Mouse (Mus musculus): ENCODE data around the gene Ube2i. TPM values are rescaled to one million over a fixed set of nuclear protein-coding genes. Genes with fewer than 3 reads are reported as not detected.

Ube2i gene
- polyA plus RNA-seq, 1 experiment from 2014 or later = 621 TPM

DNA sequence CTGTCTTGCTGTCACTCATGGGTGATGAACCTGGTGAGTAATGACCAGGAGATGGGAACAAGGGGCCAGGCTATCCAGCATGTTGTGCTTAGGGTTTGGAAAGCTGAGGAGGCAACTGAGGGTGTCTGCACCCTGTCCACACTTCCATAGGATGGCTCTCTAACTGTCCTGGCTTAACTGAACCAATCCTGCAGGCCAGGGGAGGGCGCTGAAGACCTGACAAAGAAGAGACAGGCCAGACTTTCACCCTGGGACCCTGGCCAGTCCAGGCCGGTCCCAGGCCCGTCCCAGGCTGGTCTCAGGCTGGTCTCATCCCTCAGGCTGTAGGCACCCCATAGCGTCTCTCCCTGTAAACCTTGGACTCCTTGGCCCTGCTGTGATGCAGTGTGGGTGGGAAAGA is 16.0 kb upstream of the Ube2i start:
- WGBS = 32% methylated on average over 4 of the region's 4 CpGs
- 0 out of 2 replicates have a peak overlapping the region, but pooled peaks have one; percentile 18 for H3K9ac ChIP-seq (ENCODE audit: low read depth, low read length)

DNA sequence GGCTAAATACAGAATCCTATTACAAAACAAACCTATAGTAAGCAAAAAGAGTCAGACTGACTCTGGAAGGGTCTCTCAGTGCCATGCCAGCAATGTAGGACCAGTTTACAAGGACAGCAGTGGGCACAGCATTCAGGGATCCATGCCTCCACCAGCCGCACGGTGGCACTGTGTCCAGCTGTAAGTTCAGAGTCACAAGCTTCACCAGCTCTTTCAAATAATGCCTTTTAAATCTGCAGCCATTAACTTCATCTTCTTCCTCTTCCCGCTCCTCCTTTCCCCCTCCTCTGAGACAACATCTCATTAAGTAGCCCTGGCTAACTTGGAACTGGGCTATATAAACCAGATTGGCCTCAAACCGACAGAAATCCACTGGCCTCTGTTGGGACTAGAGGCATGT is 14.4 kb upstream of the Ube2i start:
- H3K27ac ChIP-seq (ENCODE audit: low read depth, low read length) = no peak overlapping the region
- no peak overlapping the region for H3K4me2 ChIP-seq
- no peak overlapping the region for H3K4me3 ChIP-seq (ENCODE audit: low read depth, low read length)
- H3K9ac ChIP-seq (ENCODE audit: low read depth, low read length) = no peak overlapping the region
- no peaks in the 10 kb centered on the region for H3K36me3 ChIP-seq (ENCODE audit: control insufficient read depth, insufficient read depth, low read length)
- ATAC-seq (replicated peaks; ENCODE audit: low FRiP score) = no peak
- H3K9me3 ChIP-seq (ENCODE audit: control insufficient read depth, low read length) = no peaks in the 10 kb centered on the region
- 19% methylated on average over 4 of the region's 4 CpGs for WGBS
- no peaks in the 10 kb centered on the region for H3K4me1 ChIP-seq (replicated peaks; ENCODE audit: control insufficient read depth, insufficient read depth, low read length)
- DNase-seq (ENCODE audit: low spot score) = no peak
- no peaks in the 10 kb centered on the region for H3K27me3 ChIP-seq (replicated peaks; ENCODE audit: control insufficient read depth, insufficient read depth, low read length)

More for the DNA sequence above, 16.0 kb upstream of the Ube2i start:
- Histone ChIP-seq H3K9me3 (ENCODE audit: control insufficient read depth, low read length) (no peaks in the 10 kb centered on the region), H3K4me1 (replicated peaks; ENCODE audit: control insufficient read depth, insufficient read depth, low read length) (no peaks in the 10 kb centered on the region), H3K4me3 (ENCODE audit: low read depth, low read length) (no peak overlapping the region), H3K36me3 (ENCODE audit: control insufficient read depth, insufficient read depth, low read length) (no peaks in the 10 kb centered on the region), H3K27ac (ENCODE audit: low read depth, low read length) (no peak overlapping the region), H3K4me2 (no peak overlapping the region), H3K27me3 (replicated peaks; ENCODE audit: control insufficient read depth, insufficient read depth, low read length) (no peaks in the 10 kb centered on the region)
- ATAC-seq (replicated peaks; ENCODE audit: low FRiP score) = no peak
- no peak for DNase-seq (ENCODE audit: low spot score)

DNA sequence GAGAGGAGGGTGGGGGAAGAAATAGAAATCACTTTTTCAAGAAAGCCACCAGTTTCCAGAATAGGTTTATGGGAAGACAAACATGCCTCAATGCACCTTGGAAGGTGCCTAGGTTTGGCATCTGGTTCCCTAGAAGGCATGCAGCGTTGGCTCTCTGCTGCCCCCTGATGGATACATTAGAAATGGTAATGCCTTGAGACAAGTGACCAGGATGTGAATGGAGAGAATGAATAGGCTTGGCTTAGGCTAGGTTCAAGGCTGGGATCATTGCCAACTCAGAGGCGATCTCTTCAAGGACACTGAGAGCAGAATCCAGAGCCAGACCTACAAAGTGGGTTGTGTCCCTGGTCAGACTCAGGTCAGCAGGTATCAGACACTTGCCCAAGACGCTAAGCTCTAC is 10.6 kb upstream of the Ube2i start:
- 29% methylated on average over 3 of the region's 3 CpGs for WGBS
- DNase-seq (ENCODE audit: low spot score) (no peak), ATAC-seq (replicated peaks; ENCODE audit: low FRiP score) (0 out of 2 replicates have a peak, but pooled peaks have one; percentile 39)
- Histone ChIP-seq H3K9me3 (ENCODE audit: control insufficient read depth, low read length) (no peaks in the 10 kb centered on the region), H3K9ac (ENCODE audit: low read depth, low read length) (no peak overlapping the region), H3K27ac (ENCODE audit: low read depth, low read length) (no peak overlapping the region), H3K36me3 (ENCODE audit: control insufficient read depth, insufficient read depth, low read length) (no peaks in the 10 kb centered on the region), H3K4me2 (no peak overlapping the region), H3K4me1 (replicated peaks; ENCODE audit: control insufficient read depth, insufficient read depth, low read length) (no peaks in the 10 kb centered on the region; the same call in 1 of the 2 replicates), H3K4me3 (ENCODE audit: low read depth, low read length) (no peak overlapping the region), H3K27me3 (replicated peaks; ENCODE audit: control insufficient read depth, insufficient read depth, low read length) (no peaks in the 10 kb centered on the region)

DNA sequence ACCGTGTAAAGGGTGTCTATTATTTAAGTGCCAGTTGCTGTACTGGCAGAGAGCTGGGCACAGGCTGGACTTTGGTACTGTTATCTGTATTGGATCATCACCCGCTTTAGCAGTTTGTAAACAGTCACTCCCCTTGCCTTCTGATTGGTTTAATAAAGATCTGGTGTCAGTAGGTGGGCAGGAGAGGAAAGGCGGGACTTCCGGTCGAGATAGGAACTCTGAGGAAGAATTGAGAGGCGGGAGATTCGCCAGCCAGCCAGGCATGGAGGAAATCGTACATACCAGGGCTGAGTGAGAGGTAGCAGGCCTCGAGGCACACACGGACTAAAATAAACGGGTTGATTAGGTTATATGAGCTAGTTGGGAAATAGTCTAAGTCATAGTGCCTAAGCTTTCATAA is 7.7 kb upstream of the Ube2i start:
- no peaks in the 10 kb centered on the region for H3K27me3 ChIP-seq (replicated peaks; ENCODE audit: control insufficient read depth, insufficient read depth, low read length)
- peak overlapping the region; percentile 48 for H3K4me2 ChIP-seq
- no peak overlapping the region for H3K27ac ChIP-seq (ENCODE audit: low read depth, low read length)
- WGBS = 27% methylated on average over 11 of the region's 11 CpGs
- ATAC-seq (replicated peaks; ENCODE audit: low FRiP score) (peak; percentile 67), DNase-seq (ENCODE audit: low spot score) (no peak)
- H3K9me3 ChIP-seq (ENCODE audit: control insufficient read depth, low read length) = no peaks in the 10 kb centered on the region
- H3K9ac ChIP-seq (ENCODE audit: low read depth, low read length) = no peak overlapping the region
- no peaks in the 10 kb centered on the region for H3K36me3 ChIP-seq (ENCODE audit: control insufficient read depth, insufficient read depth, low read length)
- H3K4me3 ChIP-seq (ENCODE audit: low read depth, low read length) = no peak overlapping the region
- H3K4me1 ChIP-seq (replicated peaks; ENCODE audit: control insufficient read depth, insufficient read depth, low read length) = no peaks in the 10 kb centered on the region; the same call in 1 of the 2 replicates

DNA sequence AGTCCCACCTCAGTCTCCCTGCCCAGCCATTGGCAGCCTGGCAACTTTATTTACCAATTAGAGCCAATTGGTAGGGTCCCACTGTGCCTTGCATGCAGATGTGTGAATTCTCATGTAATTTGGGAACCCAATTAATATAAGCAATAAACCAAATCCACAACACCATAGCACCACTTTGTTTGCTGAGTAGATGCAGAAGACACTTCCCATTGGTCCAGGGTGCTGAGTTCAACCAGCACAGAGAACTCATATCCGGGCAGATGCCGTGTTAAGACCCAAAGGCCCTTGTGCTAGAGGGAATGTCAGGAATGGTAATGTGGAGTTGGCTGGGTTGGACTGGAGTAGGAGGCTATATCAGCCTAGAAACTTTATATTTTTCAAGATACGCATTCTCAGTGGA is 1.4 kb upstream of the Ube2i start:
- peaks cover 22% of the 10 kb centered on the region for H3K4me1 ChIP-seq (replicated peaks; ENCODE audit: control insufficient read depth, insufficient read depth, low read length)

DNA sequence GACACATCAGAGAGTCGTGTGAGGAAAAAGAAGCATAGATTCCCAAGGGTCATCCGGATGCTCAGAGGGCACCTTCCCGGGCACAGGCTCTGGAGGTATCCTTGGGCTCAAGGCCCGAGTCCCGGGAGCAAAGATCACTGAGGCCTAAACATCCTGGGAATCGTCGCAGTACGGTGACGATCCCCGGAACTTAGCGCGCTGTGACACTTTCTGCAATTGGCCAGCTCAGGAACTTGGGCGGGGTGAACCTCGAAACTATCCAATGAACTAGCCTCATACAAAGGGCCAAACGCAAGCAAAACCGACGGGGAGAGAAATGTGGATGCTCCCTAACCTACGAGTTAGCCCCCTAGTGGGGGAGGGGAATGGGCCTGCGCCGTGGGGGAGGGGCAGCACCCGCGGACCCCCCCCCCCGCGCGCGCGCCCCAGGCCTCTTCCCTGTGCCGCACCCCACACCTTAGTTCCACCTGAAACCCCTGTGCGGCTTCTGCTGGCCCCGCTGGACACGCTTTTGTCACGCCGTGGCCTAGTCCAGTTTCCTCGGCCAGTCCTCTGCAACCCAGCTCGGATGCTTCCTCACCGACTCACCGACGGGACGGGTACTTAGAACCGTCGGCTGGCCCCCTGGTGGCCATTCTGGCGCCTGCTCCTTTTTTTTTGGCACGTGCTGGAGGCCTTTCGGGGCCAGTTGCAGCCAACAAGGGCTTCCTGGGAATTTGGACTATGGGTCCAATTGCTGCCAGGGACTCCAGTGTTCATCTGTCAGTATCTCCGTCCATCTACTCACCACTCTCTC is 518 bp downstream of the Ube2i start:
- peak overlapping the region; percentile 99 for H3K4me2 ChIP-seq
- H3K9ac ChIP-seq (ENCODE audit: low read depth, low read length) = peak overlapping the region; percentile 90
- H3K27ac ChIP-seq (ENCODE audit: low read depth, low read length) = peak overlapping the region; percentile 95
- peaks cover 13% of the 10 kb centered on the region for H3K36me3 ChIP-seq (ENCODE audit: control insufficient read depth, insufficient read depth, low read length)
- H3K4me3 ChIP-seq (ENCODE audit: low read depth, low read length) = peak overlapping the region; percentile 78
- no peaks in the 10 kb centered on the region for H3K9me3 ChIP-seq (ENCODE audit: control insufficient read depth, low read length)
- H3K27me3 ChIP-seq (replicated peaks; ENCODE audit: control insufficient read depth, insufficient read depth, low read length) = no peaks in the 10 kb centered on the region
- peaks cover 30% of the 10 kb centered on the region for H3K4me1 ChIP-seq (replicated peaks; ENCODE audit: control insufficient read depth, insufficient read depth, low read length)
- ATAC-seq (replicated peaks; ENCODE audit: low FRiP score) = peak; percentile 84
- DNase-seq (ENCODE audit: low spot score) = peak; percentile 97
- 2% methylated on average over 43 of the region's 45 CpGs for WGBS

More for the DNA sequence above, 1.4 kb upstream of the Ube2i start:
- no peak for ATAC-seq (replicated peaks; ENCODE audit: low FRiP score)
- WGBS = 93% methylated on average over 3 of the region's 3 CpGs
- Histone ChIP-seq H3K4me3 (ENCODE audit: low read depth, low read length) (no peak overlapping the region), H3K4me2 (no peak overlapping the region), H3K9ac (ENCODE audit: low read depth, low read length) (no peak overlapping the region), H3K36me3 (ENCODE audit: control insufficient read depth, insufficient read depth, low read length) (peaks cover 3% of the 10 kb centered on the region; the same call in 1 of the 2 replicates), H3K27ac (ENCODE audit: low read depth, low read length) (no peak overlapping the region), H3K27me3 (replicated peaks; ENCODE audit: control insufficient read depth, insufficient read depth, low read length) (no peaks in the 10 kb centered on the region), H3K9me3 (ENCODE audit: control insufficient read depth, low read length) (no peaks in the 10 kb centered on the region)
- no peak for DNase-seq (ENCODE audit: low spot score)

DNA sequence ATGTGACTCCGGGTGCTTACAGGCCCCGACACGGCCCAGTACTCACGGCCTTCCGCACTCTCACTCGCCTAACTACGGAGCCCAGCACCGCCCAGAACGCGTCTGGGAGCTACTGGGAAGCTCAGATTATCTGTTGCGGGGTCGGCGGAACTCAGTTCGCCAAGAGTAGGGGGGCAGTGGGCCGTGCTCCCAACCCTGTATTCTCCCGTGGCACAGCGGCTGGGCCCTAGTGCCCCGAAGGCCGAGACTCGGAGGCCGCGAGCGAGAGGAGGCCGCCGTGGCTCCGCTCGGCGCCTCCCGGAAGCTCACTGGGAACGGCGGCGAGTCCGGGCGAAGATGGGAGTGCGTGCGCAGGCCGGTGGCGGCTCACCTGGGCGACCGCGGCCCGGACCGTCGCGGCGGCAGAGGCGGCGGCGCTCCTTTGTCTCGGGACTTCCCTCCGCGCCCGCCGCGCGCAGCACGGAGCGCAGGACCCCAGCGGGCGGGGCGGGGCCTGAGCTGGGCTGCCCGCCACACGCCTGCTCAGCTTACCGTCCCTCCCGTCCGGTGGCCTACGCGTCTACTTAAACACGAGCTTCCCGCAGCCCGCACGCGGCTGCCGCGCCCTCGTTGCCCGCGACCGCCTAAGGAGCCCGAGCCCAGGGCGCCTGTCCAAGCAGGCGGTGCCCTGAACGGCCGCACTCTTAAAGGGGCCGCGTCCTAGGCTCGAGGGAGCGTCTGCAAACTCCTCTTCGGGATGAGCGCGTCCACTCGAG is 1.3 kb downstream of the Ube2i start:
- H3K27me3 ChIP-seq (replicated peaks; ENCODE audit: control insufficient read depth, insufficient read depth, low read length) = no peaks in the 10 kb centered on the region
- peak overlapping the region; percentile 90 for H3K9ac ChIP-seq (ENCODE audit: low read depth, low read length)
- peak overlapping the region; percentile 78 for H3K4me3 ChIP-seq (ENCODE audit: low read depth, low read length)
- peak overlapping the region; percentile 95 for H3K27ac ChIP-seq (ENCODE audit: low read depth, low read length)
- WGBS = under 1% methylated on average over 92 of the region's 92 CpGs
- no peaks in the 10 kb centered on the region for H3K9me3 ChIP-seq (ENCODE audit: control insufficient read depth, low read length)
- peaks cover 30% of the 10 kb centered on the region for H3K4me1 ChIP-seq (replicated peaks; ENCODE audit: control insufficient read depth, insufficient read depth, low read length)
- H3K36me3 ChIP-seq (ENCODE audit: control insufficient read depth, insufficient read depth, low read length) = peaks cover 21% of the 10 kb centered on the region
- peak; percentile 96 for DNase-seq (ENCODE audit: low spot score)
- H3K4me2 ChIP-seq = peak overlapping the region; percentile 99
- ATAC-seq (replicated peaks; ENCODE audit: low FRiP score) = peak; percentile 84

DNA sequence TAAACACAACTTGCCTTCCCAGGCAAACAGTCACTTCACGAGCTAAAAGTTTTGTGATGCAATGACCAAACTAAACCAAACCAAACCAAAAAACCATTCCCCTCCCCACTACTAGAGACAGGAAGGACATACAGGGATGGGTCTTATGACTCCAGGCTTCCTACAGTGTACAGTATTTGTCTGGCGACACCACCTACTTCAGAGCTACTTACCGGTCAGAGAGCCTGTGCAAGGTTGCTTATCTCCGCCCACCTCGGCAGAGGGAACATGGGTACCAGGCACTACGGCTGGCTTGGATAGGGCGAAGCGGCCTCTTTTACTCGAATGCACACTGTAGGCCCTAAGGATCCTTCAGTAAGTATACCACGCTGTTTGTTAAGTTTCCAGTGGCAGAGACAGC is 2.1 kb downstream of the Ube2i start:
- peaks cover 29% of the 10 kb centered on the region for H3K36me3 ChIP-seq (ENCODE audit: control insufficient read depth, insufficient read depth, low read length)
- peak overlapping the region; percentile 90 for H3K9ac ChIP-seq (ENCODE audit: low read depth, low read length)
- H3K4me1 ChIP-seq (replicated peaks; ENCODE audit: control insufficient read depth, insufficient read depth, low read length) = peaks cover 30% of the 10 kb centered on the region
- peak; percentile 48 for ATAC-seq (replicated peaks; ENCODE audit: low FRiP score)
- H3K4me3 ChIP-seq (ENCODE audit: low read depth, low read length) = peak overlapping the region; percentile 78
- no peaks in the 10 kb centered on the region for H3K27me3 ChIP-seq (replicated peaks; ENCODE audit: control insufficient read depth, insufficient read depth, low read length)
- peak overlapping the region; percentile 99 for H3K4me2 ChIP-seq
- H3K9me3 ChIP-seq (ENCODE audit: control insufficient read depth, low read length) = no peaks in the 10 kb centered on the region
- H3K27ac ChIP-seq (ENCODE audit: low read depth, low read length) = peak overlapping the region; percentile 95
- DNase-seq (ENCODE audit: low spot score) = no peak
- 1% methylated on average over 10 of the region's 10 CpGs for WGBS
